In the genomic region with DNA sequence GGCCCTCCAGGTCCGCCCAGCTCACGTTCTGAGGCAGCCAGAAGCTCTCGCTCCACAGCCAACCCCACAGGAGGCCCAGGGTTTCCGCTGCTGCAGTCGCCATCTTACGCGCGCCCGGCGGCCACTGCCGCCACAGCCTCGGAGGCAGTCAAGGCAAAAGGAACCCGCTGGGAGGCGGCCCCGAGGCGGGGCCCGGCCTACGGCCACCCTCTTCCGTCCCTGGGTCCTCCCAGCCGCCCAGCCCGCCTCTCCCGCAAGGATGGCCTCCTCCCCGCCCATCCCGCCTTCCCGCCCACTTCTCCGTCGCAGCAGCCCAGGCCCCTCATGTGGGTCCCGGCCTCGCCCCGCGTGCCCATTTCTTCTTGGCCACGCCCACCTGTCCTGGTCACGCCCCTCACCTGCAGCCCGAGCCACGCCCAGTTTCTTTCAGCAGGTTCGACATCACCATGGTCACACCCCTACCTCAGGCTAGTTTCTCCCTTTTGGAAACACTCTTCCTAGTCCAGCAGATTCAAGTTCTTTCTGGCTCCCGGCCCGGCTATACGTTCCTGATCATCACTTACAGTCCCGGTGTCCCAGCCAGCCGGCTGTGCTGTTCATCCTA, we compare ENCODE assay signal across 8 mouse cellular contexts. TPM values are rescaled to one million over a fixed set of nuclear protein-coding genes. Genes with fewer than 3 reads are reported as not detected.
DNase-seq lines count a peak whose midpoint lies in the region; ATAC-seq lines count a peak whose summit lies in the region.

No protein-coding gene starts in this region.

- H3K9me3 ChIP-seq in embryonic facial prominence, embryonic 11.5 days (replicated peaks; ENCODE audit: control insufficient read depth, low read length) = no peaks in the 10 kb centered on the region
- no peaks in the 10 kb centered on the region for H3K9me3 ChIP-seq in midbrain, embryonic 11.5 days (ENCODE audit: control insufficient read depth, low read length)

- DNase-seq in adrenal gland, postnatal 14 days = peak; percentile 96
- peak; percentile 89 for DNase-seq in embryonic facial prominence, embryonic 11.5 days (ENCODE audit: low spot score)
- DNase-seq in kidney, adult 11 months = peak; percentile 93
- peak; percentile 88 for DNase-seq in left cerebral cortex, postnatal 4 days
- DNase-seq in midbrain, embryonic 11.5 days (ENCODE audit: low spot score, missing footprints) = peak; percentile 97
- peak; percentile 80 for DNase-seq in right cerebral cortex, postnatal 4 days
- DNase-seq in yolk sac, embryonic 10.5 days (ENCODE audit: low spot score) = peak; percentile 98

- H3K27ac ChIP-seq in embryonic facial prominence, embryonic 11.5 days (replicated peaks; ENCODE audit: low read depth, low read length) = peak overlapping the region; percentile 92
- peak overlapping the region; percentile 85 for H3K27ac ChIP-seq in midbrain, embryonic 11.5 days (ENCODE audit: low read depth, low read length)

- peak; percentile 92 for ATAC-seq in embryonic facial prominence, embryonic 11.5 days (replicated peaks; ENCODE audit: insufficient number of reproducible peaks, low FRiP score, low TSS enrichment, low read depth)
- peak; percentile 96 for ATAC-seq in granulocyte monocyte progenitor cell, adult 5-6 weeks (replicated peaks; ENCODE audit: poor library complexity, severe bottlenecking)
- peak; percentile 91 for ATAC-seq in midbrain, embryonic 11.5 days (ENCODE audit: low FRiP score)

- H3K4me1 ChIP-seq in embryonic facial prominence, embryonic 11.5 days (ENCODE audit: control insufficient read depth, insufficient read depth, low read length) = no peaks in the 10 kb centered on the region
- peaks cover 6% of the 10 kb centered on the region; the same call in 1 of the 2 replicates for H3K4me1 ChIP-seq in midbrain, embryonic 11.5 days (ENCODE audit: control insufficient read depth, insufficient read depth, low read length)

- intact Hi-C loops in left cerebral cortex, postnatal 4 days (cut with DNase I) = loop anchor here (10.0 kb wide), 2 partner anchors 48 to 178 kb away; a partner anchor contains a TSS

- H3K36me3 ChIP-seq in embryonic facial prominence, embryonic 11.5 days (replicated peaks; ENCODE audit: control insufficient read depth, insufficient read depth, low read depth, low read length) = no peaks in the 10 kb centered on the region
- no peaks in the 10 kb centered on the region for H3K36me3 ChIP-seq in midbrain, embryonic 11.5 days (ENCODE audit: control insufficient read depth, insufficient read depth, low read length)

- peak overlapping the region; percentile 72 for H3K4me2 ChIP-seq in embryonic facial prominence, embryonic 11.5 days (ENCODE audit: low read depth, low read length)
- peak overlapping the region; percentile 90 for H3K4me2 ChIP-seq in midbrain, embryonic 11.5 days

- no peaks in the 10 kb centered on the region for H3K27me3 ChIP-seq in embryonic facial prominence, embryonic 11.5 days (ENCODE audit: control insufficient read depth, insufficient read depth, low read length)
- H3K27me3 ChIP-seq in midbrain, embryonic 11.5 days (ENCODE audit: control insufficient read depth, insufficient read depth, low read length) = no peaks in the 10 kb centered on the region

- under 1% methylated on average over 39 of the region's 41 CpGs for WGBS in embryonic facial prominence, embryonic 11.5 days
- WGBS in midbrain, embryonic 11.5 days = 1% methylated on average over 22 of the region's 41 CpGs

- H3K9ac ChIP-seq in embryonic facial prominence, embryonic 11.5 days (replicated peaks; ENCODE audit: low read length) = peak overlapping the region; percentile 91
- peak overlapping the region; percentile 91 for H3K9ac ChIP-seq in midbrain, embryonic 11.5 days (ENCODE audit: low read length)

- H3K4me3 ChIP-seq in embryonic facial prominence, embryonic 11.5 days (ENCODE audit: low read depth, low read length) = peak overlapping the region; percentile 80
- H3K4me3 ChIP-seq in midbrain, embryonic 11.5 days (ENCODE audit: low read depth, low read length) = peak overlapping the region; percentile 81

RNA-seq across cellular contexts. Expression of a gene that starts 0.3 kb away (rescaled TPM):
- 40.9 and 42.7 TPM in 2 replicates for total RNA-seq in adrenal gland, postnatal 14 days (2021)
- polyA plus RNA-seq in embryonic facial prominence, embryonic 11.5 days (2014; fragmentation: Nextera tagmentation; extraction: Ambion mirVana) = 64.6 and 70.2 TPM in 2 replicates
- 34.8 and 58.3 TPM in 2 replicates for total RNA-seq in granulocyte monocyte progenitor cell, adult 5-6 weeks (2014; fragmentation: Nextera tagmentation)
- 17.9 and 24.5 TPM in 2 replicates for total RNA-seq in granulocyte monocyte progenitor cell, adult 5-6 weeks (2017)
- total RNA-seq in left cerebral cortex, postnatal 4 days (2021) = 10 to 100 TPM; 58.0 to 62.3 TPM
- polyA plus RNA-seq in midbrain, embryonic 11.5 days (2014; fragmentation: Nextera tagmentation; extraction: Ambion mirVana) = 57.8 and 59.6 TPM in 2 replicates

RNA-seq across cellular contexts. Expression of a gene that starts 47.0 kb away (rescaled TPM):
- 177 and 199 TPM in 2 replicates for total RNA-seq in adrenal gland, postnatal 14 days (2021)
- polyA plus RNA-seq in embryonic facial prominence, embryonic 11.5 days (2014; fragmentation: Nextera tagmentation; extraction: Ambion mirVana) = 122 and 152 TPM in 2 replicates
- total RNA-seq in granulocyte monocyte progenitor cell, adult 5-6 weeks (2014; fragmentation: Nextera tagmentation) = 57.0 and 57.1 TPM in 2 replicates
- 38.9 and 47.3 TPM in 2 replicates for total RNA-seq in granulocyte monocyte progenitor cell, adult 5-6 weeks (2017)
- 10 to 100 TPM; 68.0 to 73.4 TPM for total RNA-seq in left cerebral cortex, postnatal 4 days (2021)
- polyA plus RNA-seq in midbrain, embryonic 11.5 days (2014; fragmentation: Nextera tagmentation; extraction: Ambion mirVana) = 135 and 140 TPM in 2 replicates

RNA-seq across cellular contexts. Expression of a gene that starts 55.1 kb away (rescaled TPM):
- 1,539 and 1,562 TPM in 2 replicates for total RNA-seq in adrenal gland, postnatal 14 days (2021)
- polyA plus RNA-seq in embryonic facial prominence, embryonic 11.5 days (2014; fragmentation: Nextera tagmentation; extraction: Ambion mirVana) = 0.10 and 0.18 TPM in 2 replicates
- 0.68 and 0.86 TPM in 2 replicates for total RNA-seq in granulocyte monocyte progenitor cell, adult 5-6 weeks (2014; fragmentation: Nextera tagmentation)
- total RNA-seq in granulocyte monocyte progenitor cell, adult 5-6 weeks (2017) = 0.10 and 0.34 TPM in 2 replicates
- 1 to 10 TPM; 6.7 to 6.8 TPM for total RNA-seq in left cerebral cortex, postnatal 4 days (2021)
- 0.14 and 0.18 TPM in 2 replicates for polyA plus RNA-seq in midbrain, embryonic 11.5 days (2014; fragmentation: Nextera tagmentation; extraction: Ambion mirVana)

Comparison
In these comparisons a context has a peak if more than half of its experiments do, and no peak if none do; other contexts are left out.
1. Peak in every context shown above with its lines: DNase-seq, ATAC-seq, H3K4me3 ChIP-seq and H3K27ac ChIP-seq.
2. RNA of a gene that starts 55.1 kb away (total RNA-seq): 1,539 to 1,562 TPM in adrenal gland, postnatal 14 days; 6.7 to 6.8 TPM in left cerebral cortex, postnatal 4 days and 0.10 to 0.86 TPM in granulocyte monocyte progenitor cell, adult 5-6 weeks; every median in the first group is over 100 times any median in the second.